Mouse (Mus musculus): ENCODE measurements around the gene Gm49361. TPM values are rescaled to one million over a fixed set of nuclear protein-coding genes. Genes with fewer than 3 reads are reported as not detected.

Gene Gm49361
- total RNA-seq, 1 experiment from 2014 or later, result 3.4 TPM

GRCm38 (mm10) chr14:57730527-57730926, 15.4 kb downstream of the Gm49361 start:
- DNase-seq, result peak; percentile 68

DNA sequence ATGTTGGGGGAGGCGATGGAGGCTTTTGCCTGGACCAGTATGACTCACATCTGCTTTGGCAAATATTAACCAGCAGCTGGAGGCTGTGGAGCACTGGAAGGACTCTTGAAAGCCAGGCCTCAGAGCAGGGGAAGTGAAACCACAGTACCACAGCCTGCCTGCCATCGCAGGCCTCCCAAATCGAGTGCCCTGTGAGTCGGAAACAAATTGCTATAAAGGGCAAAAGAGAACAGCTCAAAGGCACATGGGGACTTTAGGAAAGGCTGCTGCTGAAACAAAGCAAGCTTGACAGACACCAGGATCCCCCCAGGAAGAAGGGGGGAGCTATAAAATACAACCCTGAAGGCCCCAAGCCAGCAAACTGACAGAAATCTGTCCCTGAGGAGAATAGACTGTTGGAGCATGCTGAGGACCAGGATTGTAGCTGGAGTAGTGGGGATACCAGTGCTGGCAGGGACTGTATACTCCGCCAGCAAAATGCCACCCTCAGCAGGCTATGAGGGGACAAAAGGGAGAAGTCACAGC, 15.9 kb downstream of the Gm49361 start:
- DNase-seq, result peak; percentile 24

GRCm38 (mm10) chr14:57729364-57729763, 16.5 kb downstream of the Gm49361 start:
- DNase-seq, result no peak

GRCm38 (mm10) chr14:57726172-57726571, 19.7 kb downstream of the Gm49361 start:
- no peak for DNase-seq

GRCm38 (mm10) chr14:57724473-57724872, 21.4 kb downstream of the Gm49361 start:
- DNase-seq, result no peak

GRCm38 (mm10) chr14:57718245-57718644, 27.7 kb downstream of the Gm49361 start:
- no peak for DNase-seq

DNA sequence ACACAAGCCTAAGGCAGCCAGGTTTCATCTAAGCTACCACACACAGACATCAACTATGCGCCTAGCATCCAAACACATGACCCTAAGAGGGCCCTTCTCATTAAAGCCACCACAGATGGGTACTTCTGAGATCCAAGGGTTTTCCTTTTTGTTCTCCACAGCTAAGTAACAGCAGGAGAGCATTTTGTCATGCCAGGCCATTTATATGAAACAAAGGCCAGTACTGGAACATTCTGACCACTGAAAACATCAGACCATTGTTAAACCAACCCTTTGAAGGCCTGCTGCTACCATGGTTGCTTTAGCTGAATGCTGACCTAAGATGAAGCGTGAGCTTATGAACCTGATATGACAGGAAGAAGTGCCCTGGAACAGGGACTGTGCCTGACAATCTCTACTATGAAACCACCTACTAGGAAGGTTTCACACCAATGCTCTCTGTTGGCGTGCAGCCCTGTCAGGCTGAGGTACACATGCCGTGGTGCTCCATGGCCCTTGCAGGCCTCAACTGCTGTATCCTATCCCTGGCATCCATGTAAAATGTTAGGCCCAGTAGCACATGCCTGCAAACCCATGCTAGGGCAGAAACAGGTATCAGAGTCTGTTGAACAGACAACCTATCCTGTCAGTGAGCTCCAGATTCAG, 29.2 kb downstream of the Gm49361 start:
- DNase-seq, result no peak

DNA sequence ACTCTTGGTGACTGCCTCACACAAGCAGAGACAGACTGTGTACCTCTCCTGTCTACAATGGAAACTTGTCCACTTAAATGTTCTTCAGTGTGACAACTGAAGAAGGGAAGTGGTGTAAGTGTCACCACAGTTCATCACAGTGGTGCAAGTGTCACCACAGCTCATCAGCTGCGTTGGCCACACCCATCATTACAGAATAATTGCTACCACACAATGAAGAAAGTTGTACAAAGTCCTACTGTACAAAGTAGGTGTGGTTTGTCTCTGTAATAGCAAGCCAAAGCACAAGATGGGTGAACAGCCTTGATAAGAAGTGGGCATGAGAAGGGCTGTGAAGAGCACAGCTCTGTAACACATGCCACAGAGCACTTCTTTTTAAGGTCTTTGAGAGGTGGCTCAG, 33.0 kb downstream of the Gm49361 start:
- DNase-seq, result no peak

- DNase-seq, result no peak
Observed at GRCm38 (mm10) chr14:57711059-57711458, 34.8 kb downstream of the Gm49361 start.

DNA sequence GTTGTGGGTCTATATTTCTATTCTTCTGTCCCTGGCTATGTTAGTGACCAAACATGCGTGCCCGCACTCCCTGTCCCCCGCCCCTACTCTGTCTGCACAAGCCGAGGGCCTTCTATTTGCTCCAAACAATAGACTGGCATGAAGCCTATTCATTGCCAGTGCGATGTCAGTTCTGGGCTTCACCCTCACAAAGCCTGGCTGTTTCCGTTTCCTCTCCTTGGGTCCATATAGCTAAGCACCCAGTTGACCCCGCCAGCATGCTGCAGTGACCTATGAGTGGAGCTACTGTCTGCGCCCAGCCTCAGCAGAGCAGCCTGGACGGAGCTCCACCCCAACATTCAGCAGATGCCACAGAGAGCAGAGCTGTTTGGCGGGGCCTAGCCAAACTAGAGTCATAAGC, 36.7 kb downstream of the Gm49361 start:
- peak; percentile 34 for DNase-seq

DNA sequence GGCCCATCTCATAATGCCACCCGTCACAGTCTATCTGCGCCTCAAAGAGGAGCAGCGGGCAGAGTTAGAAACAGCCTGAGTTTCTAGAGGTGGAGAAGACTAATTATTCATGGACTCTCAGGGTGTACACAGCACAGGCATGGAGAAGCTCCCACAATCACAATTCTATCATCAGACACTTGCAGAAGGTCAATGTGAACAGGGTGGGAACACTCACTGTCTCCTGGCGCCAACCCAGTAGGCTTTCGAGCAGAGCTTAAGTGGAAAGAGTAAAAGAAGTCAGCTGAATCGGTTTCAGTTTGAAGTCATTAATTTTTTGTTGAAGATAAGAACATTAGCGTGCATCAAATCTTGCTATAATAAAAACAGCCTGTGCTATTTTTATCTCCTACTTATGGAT, 37.3 kb downstream of the Gm49361 start:
- peak; percentile 57 for DNase-seq

- peak; percentile 65 for DNase-seq
Observed at GRCm38 (mm10) chr14:57707100-57707893, 38.6 kb downstream of the Gm49361 start.

- DNase-seq, result no peak
Observed at GRCm38 (mm10) chr14:57706760-57707099, 39.2 kb downstream of the Gm49361 start.

GRCm38 (mm10) chr14:57705759-57706158, 40.1 kb downstream of the Gm49361 start:
- no peak for DNase-seq

DNA sequence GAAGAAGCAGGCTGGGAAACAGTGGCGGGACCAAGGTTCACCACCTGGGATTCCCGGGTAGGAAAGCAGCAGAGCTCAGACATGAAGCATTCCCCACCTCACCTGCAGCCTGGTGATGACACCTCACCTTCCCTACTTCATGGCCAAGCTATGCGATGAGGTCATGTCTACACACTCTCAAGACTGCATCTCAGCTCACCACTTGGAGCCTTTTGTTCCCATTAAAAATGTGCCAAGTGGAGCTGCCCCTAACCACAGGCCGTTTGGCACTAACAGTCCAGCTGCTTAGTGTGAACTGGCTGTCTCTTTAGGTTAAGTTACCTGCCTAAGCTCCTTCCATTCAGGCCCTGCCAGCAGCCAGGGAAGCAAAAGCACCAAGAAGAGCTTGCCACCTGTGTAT, 40.8 kb downstream of the Gm49361 start:
- DNase-seq, result no peak

DNA sequence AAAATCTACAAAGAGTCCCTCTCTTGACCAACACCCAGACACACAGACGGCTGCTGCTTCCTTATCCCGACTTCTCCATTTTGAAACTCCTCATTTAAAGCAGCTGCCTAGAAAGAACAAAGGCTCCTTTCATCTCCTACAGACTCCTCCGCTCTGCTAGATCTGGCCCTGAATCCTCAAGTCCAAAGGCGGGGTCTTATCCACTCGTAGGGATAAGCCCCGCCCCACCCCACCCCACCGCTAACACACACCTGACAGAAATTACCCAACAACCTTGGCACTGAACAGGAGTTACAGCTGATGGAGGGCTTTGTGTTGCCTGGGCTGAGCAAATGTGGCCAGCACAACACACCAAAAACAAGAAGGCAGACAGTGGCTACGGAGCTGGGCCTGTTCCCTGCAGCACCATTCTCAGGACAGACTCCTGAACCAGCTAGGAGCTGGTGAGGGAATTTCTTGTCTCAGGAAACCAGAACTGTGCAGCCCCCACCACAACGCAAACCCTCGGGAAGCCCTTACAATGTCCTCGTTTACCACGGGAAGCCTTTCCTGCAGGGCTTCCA, 43.9 kb downstream of the Gm49361 start:
- DNase-seq, result no peak

GRCm38 (mm10) chr14:57699461-57699970, 46.4 kb downstream of the Gm49361 start:
- no peak for DNase-seq

- DNase-seq, result no peak
Observed at GRCm38 (mm10) chr14:57699016-57699415, 46.9 kb downstream of the Gm49361 start.

DNA sequence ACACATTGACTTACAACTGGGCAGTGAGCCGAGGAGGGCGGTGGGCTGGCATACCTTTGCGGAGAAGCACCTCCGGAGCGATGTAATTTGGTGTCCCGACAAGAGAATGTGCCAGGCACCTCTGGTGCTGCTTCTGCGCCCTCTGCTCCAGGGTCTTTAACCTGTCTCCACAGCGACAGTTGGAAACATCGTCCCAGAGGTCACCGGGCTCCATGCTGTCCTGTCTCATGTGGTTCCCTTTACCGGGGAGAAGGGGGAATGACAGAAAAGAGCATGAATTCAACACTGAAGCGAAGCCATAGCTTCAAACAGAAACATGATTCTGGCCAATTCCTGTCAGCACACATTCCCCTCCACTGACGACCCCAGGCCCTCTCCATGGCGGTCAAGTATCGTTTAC, 49.8 kb downstream of the Gm49361 start:
- no peak for DNase-seq

- peak; percentile 29 for DNase-seq
Observed at GRCm38 (mm10) chr14:57695550-57695949, 50.4 kb downstream of the Gm49361 start.

DNA sequence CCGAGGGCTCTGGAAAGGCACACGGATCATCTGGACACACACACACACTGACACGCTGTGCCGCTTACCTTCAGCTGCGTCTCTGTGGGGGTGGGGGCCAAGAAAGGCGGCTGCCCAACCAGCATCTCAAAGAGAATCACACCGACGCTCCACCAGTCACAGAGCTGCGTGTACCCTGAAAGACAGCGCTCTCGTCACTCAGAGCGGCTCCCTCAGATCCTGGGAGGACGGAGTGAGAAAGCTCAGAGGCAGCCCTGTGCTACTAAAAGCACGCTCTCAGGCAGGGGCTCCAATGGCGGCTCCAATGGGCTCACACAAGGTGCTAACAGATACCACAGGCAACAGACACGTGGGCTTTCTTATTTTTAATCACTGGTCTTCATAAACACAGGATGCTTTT, 51.7 kb downstream of the Gm49361 start:
- DNase-seq, result no peak

DNA sequence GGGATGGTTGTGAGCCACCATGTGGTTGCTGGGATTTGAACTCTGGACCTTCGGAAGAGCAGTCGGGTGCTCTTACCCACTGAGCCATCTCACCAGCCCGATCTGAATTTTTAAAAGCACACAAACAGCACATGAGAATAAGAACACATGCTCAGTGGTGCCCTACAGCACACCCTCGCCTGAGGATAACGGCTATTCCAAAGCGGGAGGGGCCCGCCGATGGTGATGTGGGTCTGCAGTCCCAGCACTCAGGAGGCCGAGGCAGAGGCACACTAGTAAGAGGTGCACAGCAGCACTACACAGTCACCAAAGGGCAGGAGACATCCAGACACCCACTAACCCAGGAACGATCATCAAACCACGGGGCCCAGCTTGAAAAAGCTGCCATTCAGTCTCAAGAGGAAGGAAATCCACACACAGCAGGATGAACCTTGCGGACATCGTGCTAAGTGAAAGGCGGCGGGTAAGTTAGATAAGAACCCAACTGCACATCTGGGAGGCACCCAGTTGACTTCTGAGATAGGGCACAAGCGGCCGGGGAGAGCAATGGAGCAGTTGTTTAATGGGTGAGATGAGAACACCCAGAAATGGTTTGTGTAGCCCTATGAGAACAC, 53.3 kb downstream of the Gm49361 start:
- DNase-seq, result no peak

GRCm38 (mm10) chr14:57691316-57691715, 54.6 kb downstream of the Gm49361 start:
- DNase-seq, result no peak
